Mouse (Mus musculus) thymus, postnatal 14 days (tissue): Measurements from ENCODE around the gene Iqck.

Experiments used
- DNase-seq: peaks from one replicate; pipeline ENCODE4 v3.0.0; 2021

Iqck gene

GRCm38 (mm10) chr7:118855171-118855876, at the start of gene Iqck:
Gene Iqck (plus strand): TSS chr7:118855752.
- peak; percentile 92 for DNase-seq

DNA sequence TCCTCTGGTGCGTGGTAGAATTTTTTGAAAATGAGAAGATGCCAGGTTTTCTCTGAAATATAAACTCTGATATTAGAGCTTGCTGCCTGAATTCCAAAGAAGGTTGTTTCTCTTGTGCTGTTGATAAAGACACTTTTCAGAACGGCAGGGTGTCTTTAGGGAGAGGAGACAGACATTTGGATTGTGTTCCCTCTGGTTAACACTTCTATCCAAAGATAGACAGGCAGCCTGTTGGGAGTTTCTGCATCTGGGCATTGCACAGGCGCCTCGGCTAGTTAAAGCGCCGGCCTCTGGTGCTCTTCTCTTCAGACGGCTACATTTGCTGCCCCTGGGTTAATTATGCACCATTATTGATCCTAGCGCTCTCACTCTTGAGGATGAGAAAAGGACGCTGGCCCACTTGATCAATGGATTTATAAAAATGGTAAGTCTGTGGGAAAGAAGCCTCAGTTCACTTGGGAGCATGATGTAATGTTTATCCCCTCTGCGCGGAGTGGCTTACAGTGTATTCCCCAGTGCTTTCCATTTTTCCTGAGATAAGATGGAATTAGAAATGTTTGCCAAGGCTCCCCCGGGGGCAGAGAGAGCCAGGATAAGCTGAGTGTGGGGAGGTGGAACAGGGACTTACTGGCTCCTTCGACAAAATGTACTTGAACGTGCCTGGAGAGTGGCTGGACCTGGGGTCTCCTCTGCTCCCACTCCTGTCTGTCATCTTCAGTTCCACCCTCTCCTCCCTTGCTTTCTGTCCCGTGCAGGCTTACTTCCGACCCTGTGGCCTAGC, 48.7 kb upstream of the Iqck start:
- DNase-seq, result no peak

DNA sequence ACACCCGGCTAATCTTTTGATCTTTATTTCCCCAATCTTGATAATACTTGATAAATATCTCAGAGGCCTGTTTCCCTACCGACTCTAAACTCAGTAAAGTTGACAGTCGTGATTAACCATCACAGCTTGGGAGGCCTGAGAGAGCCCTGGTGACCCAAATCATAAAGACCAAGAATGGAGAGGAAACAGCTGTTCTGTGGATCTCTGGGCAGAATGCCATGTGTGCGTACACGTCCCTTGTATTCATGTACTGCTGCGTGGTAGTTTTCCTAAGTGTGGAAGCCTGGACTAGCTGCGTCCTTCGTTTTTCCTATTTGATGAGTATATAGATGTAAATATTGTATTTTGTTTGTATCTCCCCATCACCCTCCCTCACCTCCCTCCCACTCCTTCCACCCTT, 47.7 kb upstream of the Iqck start:
- no peak for DNase-seq

DNA sequence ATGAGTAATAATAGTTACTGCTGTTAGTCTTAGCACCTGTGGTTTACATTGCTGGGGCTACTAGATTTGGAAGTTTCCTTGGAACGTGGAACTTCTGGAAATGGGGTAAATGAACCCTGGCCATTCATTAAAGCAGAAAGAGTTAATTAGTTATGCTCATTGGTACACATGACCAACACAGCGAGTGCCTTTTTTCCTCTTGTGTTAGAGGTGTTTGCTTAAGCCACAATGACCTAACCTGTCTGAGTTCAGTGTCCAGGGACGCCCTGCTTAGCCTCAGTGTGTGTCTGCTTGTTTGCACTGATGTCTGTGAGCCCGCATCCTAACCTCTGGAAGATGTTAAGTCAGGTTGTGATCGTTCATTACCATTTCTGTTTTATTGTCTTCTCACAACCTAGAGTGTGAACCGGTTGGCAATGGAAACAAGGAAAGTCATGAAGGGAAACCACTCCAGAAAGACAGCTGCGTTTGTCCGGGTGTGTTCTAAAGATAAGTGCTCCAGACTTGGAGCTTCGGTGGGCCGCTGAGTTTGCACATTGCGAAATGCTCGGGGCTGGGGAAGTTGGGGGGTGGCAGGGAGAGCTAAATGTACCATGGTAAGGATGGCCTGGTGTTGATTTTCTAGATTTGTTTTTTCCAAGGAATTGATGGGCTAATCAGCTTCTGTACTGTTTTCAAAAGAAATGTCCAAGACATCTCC, 44.0 kb upstream of the Iqck start:
- no peak for DNase-seq

DNA sequence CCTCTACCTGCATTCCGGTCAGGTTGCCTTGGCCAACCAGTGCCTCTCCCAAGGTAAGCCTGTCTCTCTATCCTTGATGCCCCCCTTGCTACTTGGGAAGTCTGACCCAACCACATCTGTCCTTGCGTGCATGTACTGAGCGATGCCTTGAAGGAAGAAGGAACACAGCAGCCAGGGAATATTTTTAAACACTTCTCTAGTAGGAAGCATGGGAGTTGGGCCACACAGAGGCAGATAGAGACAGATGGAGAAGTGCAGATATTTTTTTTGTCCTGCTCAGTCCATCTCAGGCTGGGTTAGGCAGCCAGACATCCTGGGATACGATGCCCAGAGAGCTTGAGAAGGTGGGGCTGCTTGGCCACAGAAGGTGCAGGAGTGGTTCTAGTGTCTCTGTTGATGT, 42.0 kb upstream of the Iqck start:
- no peak for DNase-seq

DNA sequence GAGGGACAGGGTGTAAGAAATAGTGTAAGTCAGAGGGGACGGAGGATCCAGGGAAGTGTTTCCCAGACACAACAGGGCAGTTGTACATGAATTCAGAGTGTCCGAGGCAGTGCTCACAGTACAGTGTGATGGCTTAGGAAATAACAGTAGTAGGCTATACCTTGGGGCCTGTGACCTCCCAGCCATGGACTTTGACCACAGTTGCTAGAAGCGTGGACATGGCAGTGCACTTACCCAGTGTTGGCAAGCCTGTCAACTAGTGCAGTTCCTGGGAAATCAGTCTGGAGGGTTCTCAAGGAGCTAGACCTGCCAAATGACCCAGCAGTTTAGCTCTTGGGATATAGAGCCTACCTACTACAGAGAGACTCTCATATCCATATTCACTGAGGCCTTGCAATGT, 39.3 kb upstream of the Iqck start:
- no peak for DNase-seq

- DNase-seq, result no peak
These were observed 37.8 kb upstream of the Iqck start for GRCm38 (mm10) chr7:118817741-118818140.

DNA sequence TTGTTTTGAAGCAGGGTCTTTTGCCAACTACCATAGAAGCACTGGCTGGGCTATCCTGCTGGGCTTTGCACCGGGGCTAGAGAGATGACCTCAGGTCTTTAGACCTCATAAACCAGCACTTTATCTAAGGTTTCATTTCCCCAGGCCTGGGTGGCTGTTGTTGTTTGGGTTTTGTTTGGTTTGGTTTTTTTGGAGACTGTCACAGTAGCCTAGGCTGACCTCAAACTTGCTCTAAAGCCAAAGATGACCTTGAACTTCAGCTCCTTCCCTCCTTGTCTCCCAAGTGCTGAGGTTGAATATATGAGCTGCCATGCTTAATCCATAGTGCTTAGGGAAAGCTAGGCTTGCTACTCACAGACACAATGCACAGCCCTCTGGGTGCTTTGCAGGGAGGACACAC, 35.9 kb upstream of the Iqck start:
- no peak for DNase-seq

- DNase-seq, result no peak
These were observed 34.2 kb upstream of the Iqck start for GRCm38 (mm10) chr7:118821356-118821755.

- DNase-seq, result no peak
These were observed 33.5 kb upstream of the Iqck start for GRCm38 (mm10) chr7:118821887-118822556.

- no peak for DNase-seq
These were observed 31.1 kb upstream of the Iqck start for GRCm38 (mm10) chr7:118824451-118824850.

DNA sequence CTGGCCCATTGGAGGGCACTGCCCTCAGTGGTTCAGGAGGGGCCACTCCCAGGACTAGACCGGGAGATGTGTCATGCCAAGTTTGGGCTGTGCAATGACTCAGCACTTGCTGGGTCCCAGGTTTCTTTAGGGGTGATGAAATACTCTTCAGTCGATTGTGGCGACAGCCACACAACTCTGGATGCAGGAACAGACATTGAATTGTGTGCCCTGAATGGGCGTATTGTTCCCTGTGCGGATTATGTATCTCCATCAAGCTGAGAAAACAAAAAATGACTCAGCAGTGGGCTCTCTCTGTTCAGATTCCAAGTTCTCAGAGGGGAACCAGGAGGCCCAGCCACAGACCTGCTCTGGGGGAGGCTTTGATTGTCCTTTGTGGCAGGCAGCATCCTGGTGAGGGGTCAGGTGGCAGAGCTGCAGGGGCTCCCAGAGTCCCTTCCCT, 27.6 kb upstream of the Iqck start:
- DNase-seq, result no peak

GRCm38 (mm10) chr7:118837901-118838300, 17.7 kb upstream of the Iqck start:
- no peak for DNase-seq

GRCm38 (mm10) chr7:118841030-118841745, 14.4 kb upstream of the Iqck start:
- no peak for DNase-seq

DNA sequence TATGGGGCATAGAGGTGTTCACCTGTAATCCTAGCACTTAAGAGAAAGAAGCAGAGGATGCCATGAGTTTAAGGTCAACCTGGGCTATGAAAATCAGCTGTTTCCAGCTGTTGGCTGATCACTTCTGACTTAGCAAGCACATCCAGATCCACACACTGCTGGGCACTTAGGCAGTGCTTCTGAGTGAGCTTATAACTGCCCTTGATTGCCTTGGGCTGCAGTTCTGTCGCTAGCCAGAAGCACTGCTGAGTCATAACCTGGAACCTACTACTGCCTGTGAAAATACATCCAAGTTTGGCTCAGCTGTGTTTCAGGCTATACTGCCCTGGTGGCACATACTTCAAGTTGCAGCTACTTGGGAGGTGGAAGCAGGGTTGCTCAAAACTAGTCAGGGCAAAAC, 13.8 kb upstream of the Iqck start:
- DNase-seq, result no peak

GRCm38 (mm10) chr7:118842938-118843337, 12.6 kb upstream of the Iqck start:
- DNase-seq, result no peak

- DNase-seq, result no peak
These were observed 10.4 kb upstream of the Iqck start for GRCm38 (mm10) chr7:118845141-118845540.

DNA sequence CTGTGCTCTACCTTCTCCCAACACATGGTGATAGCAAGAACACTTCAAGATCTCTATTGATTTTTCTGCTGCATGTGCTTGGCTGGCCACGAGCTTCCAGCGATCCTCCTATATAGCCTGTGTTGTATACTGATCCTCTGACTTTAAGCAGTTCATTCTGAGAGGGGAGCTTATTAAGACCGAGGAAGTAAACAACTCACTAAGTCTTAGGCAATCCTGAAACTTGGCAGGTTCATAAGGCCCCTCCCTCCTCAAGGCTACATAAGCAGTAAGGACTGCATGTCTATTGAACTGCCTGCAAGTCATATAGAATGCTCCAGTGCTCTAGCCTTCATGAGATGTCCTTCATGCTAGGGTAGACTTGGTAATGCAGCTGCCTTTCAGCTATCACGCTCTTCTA, 9.2 kb upstream of the Iqck start:
- no peak for DNase-seq

DNA sequence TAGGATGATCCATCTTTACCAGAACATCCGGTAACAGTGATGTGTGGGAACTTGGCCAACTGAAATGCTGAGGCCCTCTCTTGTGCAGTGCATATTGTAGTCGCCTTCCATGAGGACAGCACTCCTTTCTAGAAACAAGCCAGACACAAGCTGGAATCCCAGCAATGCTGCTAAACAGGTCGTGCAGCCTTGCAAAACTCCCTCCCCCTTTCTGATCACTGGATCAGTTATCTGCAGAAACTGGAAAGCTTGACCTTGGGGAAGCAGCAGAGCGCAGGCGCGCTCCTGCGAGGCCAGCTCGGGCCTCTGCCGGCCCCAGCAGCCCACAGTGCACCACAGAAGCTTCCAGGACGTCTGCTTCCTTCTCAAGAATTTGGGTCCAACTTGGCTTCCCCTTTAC, 6.8 kb upstream of the Iqck start:
- no peak for DNase-seq

DNA sequence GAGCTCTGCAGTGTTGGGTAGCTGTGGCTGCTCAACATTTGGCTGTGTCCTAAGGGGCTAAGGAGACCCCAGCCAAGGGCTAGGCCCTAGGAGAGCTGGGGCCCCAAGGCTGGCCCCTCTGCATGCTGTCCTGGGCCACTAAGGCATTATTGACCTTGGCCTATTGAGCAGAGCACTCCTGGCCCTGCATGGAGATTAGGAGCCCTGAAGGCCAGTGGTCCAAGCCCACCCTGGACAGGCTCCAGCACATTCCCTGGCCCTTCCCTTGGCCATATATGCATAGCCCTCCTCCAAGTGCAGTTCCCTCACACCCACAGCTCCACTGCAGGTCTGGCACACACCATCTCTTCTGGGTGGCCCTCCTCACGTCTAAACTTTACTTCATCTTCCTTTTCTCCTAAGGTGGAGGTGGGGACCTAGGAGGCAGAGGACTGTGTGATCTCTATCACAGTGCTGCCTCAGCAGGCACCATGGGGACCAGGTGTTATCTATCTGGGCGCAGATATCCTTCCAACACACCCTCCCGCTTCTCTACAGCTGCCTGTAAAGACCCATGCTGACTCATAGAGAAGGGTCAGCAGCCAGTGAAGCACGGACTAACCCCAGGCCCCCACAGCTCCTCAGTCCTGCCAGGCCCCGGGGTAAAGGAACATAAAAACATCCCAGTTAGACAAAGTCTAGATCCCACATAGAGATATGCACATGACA, 5.9 kb upstream of the Iqck start:
- no peak for DNase-seq

GRCm38 (mm10) chr7:118850676-118851290, 4.8 kb upstream of the Iqck start:
- DNase-seq, result no peak
